Mouse (Mus musculus) kidney, postnatal 0 days (tissue): ENCODE data around the gene Cdk17. TPM values are rescaled to one million over a fixed set of nuclear protein-coding genes. Genes with fewer than 3 reads are reported as not detected.

Experiments
- ATAC-seq: fragments of 200-750 bp; cut with Nextera tagmentation; replicated peaks from 2 replicates; pipeline ENCODE4 v1.8.0; 2017; ENCODE audit warnings: low read depth, moderate number of reproducible peaks, moderate TSS enrichment, moderate library complexity; ENCODE audit not compliant: low FRiP score
- DNase-seq: peaks from one replicate; pipeline ENCODE4 v3.0.0-alpha.2; 2016; ENCODE audit warnings: low spot score
- H3K27ac ChIP-seq: fragments of 300-500 bp; sonication (generic); 2 replicates; pipeline ENCODE4 v1.5.1; 2014; ENCODE audit warnings: mild to moderate bottlenecking
- H3K27me3 ChIP-seq: fragments of 300-500 bp; sonication (generic); 2 replicates; pipeline ENCODE4 v1.6.1; 2014; ENCODE audit warnings: low read length, mixed read lengths; ENCODE audit not compliant: insufficient read depth
- H3K36me3 ChIP-seq: fragments of 300-500 bp; sonication (generic); 2 replicates; pipeline ENCODE4 v1.6.1; 2014; ENCODE audit warnings: low read length, mixed read lengths; ENCODE audit not compliant: insufficient read depth
- H3K4me1 ChIP-seq: fragments of 300-500 bp; sonication (generic); replicated peaks from 2 replicates; pipeline ENCODE4 v1.6.1; 2014; ENCODE audit warnings: antibody characterized with exemption, low read length, mixed read lengths; ENCODE audit not compliant: insufficient read depth
- H3K4me2 ChIP-seq: fragments of 300-500 bp; sonication (generic); 2 replicates; pipeline ENCODE4 v1.6.1; 2014; ENCODE audit warnings: mild to moderate bottlenecking, low read length, moderate library complexity, mixed read lengths
- H3K4me3 ChIP-seq: fragments of 300-500 bp; sonication (generic); replicated peaks from 2 replicates; pipeline ENCODE4 v1.5.1; 2014; ENCODE audit warnings: low read depth, low read length
- H3K9ac ChIP-seq: fragments of 300-500 bp; sonication (generic); 2 replicates; pipeline ENCODE4 v1.6.1; 2014; ENCODE audit warnings: low read depth, low read length
- H3K9me3 ChIP-seq: fragments of 300-500 bp; sonication (generic); replicated peaks from 2 replicates; pipeline ENCODE4 v1.6.1; 2016; ENCODE audit warnings: low read length, inconsistent platforms, mixed read lengths
- CTCF ChIP-seq: IDR thresholded peaks from 2 replicates; pipeline ENCODE4 v1.5.1; 2016; ENCODE audit warnings: antibody characterized with exemption, low read depth, mild to moderate bottlenecking, moderate library complexity
- WGBS: fragments of 180-500 bp; shearing (Covaris S2); extraction: QIAGEN DNeasy Blood & Tissue Kit; methylation state at CpG from one replicate; pipeline ENCODE4 v1.1.7; 2014; 5-methylcytosine and 5-hydroxymethylcytosine counted together
- polyA plus RNA-seq: library from polyadenylated mRNA; unstranded; fragments of >200 nt; fragmentation: Nextera tagmentation; extraction: Ambion mirVana; gene quantifications from 2 replicates; pipeline ENCODE4 v1.2.1, GENCODE M21; 2015

Gene Cdk17
- polyA plus RNA-seq, 1 experiment from 2014 or later = 16.4 TPM

DNA sequence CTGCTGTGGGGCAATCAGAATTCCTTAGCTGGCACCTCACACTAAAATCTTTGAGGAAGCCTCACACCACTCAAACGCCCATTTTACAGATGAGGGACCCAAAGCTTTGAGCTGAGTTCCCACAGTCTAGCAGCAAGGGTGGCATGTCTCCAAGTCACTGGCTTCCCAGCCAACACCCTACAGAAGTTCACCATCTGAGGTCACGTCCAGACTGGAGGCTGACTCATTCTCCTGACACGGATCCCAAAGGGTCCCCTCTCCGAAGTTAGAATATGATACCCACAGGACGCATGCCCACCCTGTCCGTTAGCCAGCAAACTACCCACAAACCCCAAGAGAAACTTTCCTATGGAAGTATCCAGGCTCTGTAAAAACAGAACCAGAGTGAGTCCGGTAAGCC is 111.2 kb downstream of the Cdk17 start:
- TF ChIP-seq CTCF = no peak
- H3K9ac ChIP-seq = no peak overlapping the region
- no peak for ATAC-seq
- DNase-seq = no peak
- 77% methylated on average over 7 of the region's 7 CpGs for WGBS
- no peaks in the 10 kb centered on the region for H3K27me3 ChIP-seq
- no peak overlapping the region for H3K4me3 ChIP-seq
- H3K4me1 ChIP-seq = peaks cover 8% of the 10 kb centered on the region
- H3K27ac ChIP-seq = no peak overlapping the region
- no peaks in the 10 kb centered on the region for H3K36me3 ChIP-seq
- H3K4me2 ChIP-seq = no peak overlapping the region
- H3K9me3 ChIP-seq = no peaks in the 10 kb centered on the region

GRCm38 (mm10) chr10:93272986-93273982 is 112.6 kb downstream of the Cdk17 start:
- peaks cover 8% of the 10 kb centered on the region for H3K4me1 ChIP-seq
- TF ChIP-seq CTCF = peak; percentile 21; the same call in 1 of the 2 replicates
- WGBS = 62% methylated on average over 14 of the region's 14 CpGs
- H3K9me3 ChIP-seq = no peaks in the 10 kb centered on the region
- H3K36me3 ChIP-seq = no peaks in the 10 kb centered on the region
- no peak overlapping the region for H3K4me2 ChIP-seq
- no peaks in the 10 kb centered on the region for H3K27me3 ChIP-seq
- no peak overlapping the region for H3K4me3 ChIP-seq
- peak; percentile 35; the same call in 1 of the 2 replicates for ATAC-seq
- no peak for DNase-seq
- peak overlapping the region; percentile 51 for H3K27ac ChIP-seq
- no peak overlapping the region for H3K9ac ChIP-seq

DNA sequence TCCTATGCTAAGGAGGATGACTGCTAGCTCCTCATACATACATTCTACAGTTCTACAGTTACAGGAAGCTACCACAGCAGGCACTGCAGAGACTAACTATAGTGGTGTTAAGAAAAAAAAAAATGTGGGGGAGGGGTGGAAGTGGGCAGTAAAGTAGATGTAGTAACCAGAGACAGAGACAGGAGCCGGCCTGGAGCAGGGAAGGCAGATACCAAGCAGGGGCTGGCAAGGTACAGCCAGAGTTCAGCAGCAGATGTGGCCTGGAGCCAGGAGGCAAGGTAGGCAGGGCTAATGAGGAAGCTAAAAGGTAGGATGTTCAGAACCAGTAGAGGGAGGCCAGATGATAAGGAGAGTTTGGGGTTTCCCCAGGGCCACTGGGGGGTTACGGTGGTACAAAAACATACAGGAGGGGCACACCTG is 113.6 kb downstream of the Cdk17 start:
- no peak overlapping the region for H3K9ac ChIP-seq
- no peaks in the 10 kb centered on the region for H3K9me3 ChIP-seq
- no peaks in the 10 kb centered on the region for H3K36me3 ChIP-seq
- no peak overlapping the region for H3K4me3 ChIP-seq
- peaks cover 8% of the 10 kb centered on the region for H3K4me1 ChIP-seq
- no peak overlapping the region for H3K27ac ChIP-seq
- no peak overlapping the region for H3K4me2 ChIP-seq
- peak; percentile 61 for DNase-seq
- H3K27me3 ChIP-seq = no peaks in the 10 kb centered on the region
- WGBS = 39% methylated on average over 2 of the region's 2 CpGs
- TF ChIP-seq CTCF = no peak
- ATAC-seq = no peak

- no peak for ATAC-seq
- 53% methylated on average over 25 of the region's 25 CpGs for WGBS
- H3K4me2 ChIP-seq = peak overlapping the region; percentile 41; the same call in 1 of the 2 replicates
These were observed 114.8 kb downstream of the Cdk17 start for GRCm38 (mm10) chr10:93275212-93276136.

DNA sequence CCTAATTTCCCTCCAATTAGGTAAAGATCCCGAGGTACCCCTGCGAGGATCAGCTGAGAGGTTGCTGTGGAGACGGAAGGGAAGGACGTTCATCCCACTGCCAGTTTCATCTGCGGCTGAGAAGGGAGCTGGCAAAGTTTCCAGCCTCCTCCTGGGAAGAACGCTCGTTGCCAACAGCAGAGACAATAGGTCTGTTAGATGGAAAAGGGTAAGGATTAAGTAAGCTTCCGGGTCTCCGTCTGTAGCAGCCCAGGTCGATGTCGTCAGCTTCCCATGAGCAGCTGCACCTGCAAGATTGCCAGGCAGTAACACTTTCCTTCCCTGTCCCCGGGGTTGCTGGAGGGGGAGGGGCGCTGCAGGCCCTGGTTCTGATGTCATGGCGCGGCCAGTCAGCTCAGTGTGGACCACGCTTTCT is 115.7 kb downstream of the Cdk17 start:
- Histone ChIP-seq H3K9me3 (no peaks in the 10 kb centered on the region), H3K27me3 (no peaks in the 10 kb centered on the region), H3K36me3 (no peaks in the 10 kb centered on the region), H3K4me1 (peaks cover 15% of the 10 kb centered on the region), H3K4me2 (peak overlapping the region; percentile 41), H3K4me3 (no peak overlapping the region; the same call in 1 of the 2 replicates), H3K9ac (no peak overlapping the region), H3K27ac (no peak overlapping the region)
- no peak for TF ChIP-seq CTCF
- DNase-seq (peak; percentile 59), ATAC-seq (0 out of 2 replicates have a peak, but pooled peaks have one; percentile 20)
- WGBS = 18% methylated on average over 16 of the region's 16 CpGs

More at GRCm38 (mm10) chr10:93275212-93276136, 114.8 kb downstream of the Cdk17 start:
- Histone ChIP-seq H3K4me3 (no peak overlapping the region), H3K9me3 (no peaks in the 10 kb centered on the region), H3K4me1 (peaks cover 8% of the 10 kb centered on the region), H3K27ac (no peak overlapping the region), H3K27me3 (no peaks in the 10 kb centered on the region), H3K36me3 (no peaks in the 10 kb centered on the region), H3K9ac (no peak overlapping the region)
- no peak for DNase-seq
- TF ChIP-seq CTCF = no peak

DNA sequence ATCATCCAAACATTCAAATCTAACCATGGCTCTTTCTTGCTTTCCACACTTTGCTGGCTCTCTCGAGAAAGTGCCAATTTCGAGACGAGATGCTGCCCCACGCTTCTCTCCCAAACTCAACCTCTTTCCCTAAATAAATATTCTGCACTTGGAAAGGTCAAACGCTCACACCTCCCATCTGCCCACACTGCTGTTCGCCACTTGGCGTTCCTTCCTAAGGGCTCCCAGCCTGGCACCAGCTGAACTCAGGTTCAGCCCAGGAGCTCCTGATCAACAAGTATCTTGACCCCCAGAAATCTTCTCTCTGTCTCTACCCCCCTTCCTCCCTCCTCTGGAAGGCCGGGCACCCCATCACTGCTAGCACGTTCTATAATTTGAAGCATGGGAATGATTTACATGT is 116.2 kb downstream of the Cdk17 start:
- Histone ChIP-seq H3K4me1 (peaks cover 15% of the 10 kb centered on the region), H3K9ac (no peak overlapping the region), H3K36me3 (no peaks in the 10 kb centered on the region), H3K4me3 (no peak overlapping the region), H3K27me3 (no peaks in the 10 kb centered on the region), H3K9me3 (no peaks in the 10 kb centered on the region), H3K27ac (peak overlapping the region; percentile 22; the same call in 1 of the 2 replicates), H3K4me2 (peak overlapping the region; percentile 41)
- 22% methylated on average over 9 of the region's 9 CpGs for WGBS
- no peak for DNase-seq
- TF ChIP-seq CTCF = no peak
- ATAC-seq = no peak
